Mouse (Mus musculus): ENCODE measurements around the gene Ptpn23.
"Not testable (repeated sequence)": the region's sequence is repeated elsewhere in the genome, so short reads cannot be mapped to it uniquely, and the experiment has no call there.

Ptpn23 gene

GRCm38 (mm10) chr9:110384369-110384929 is 23.6 kb downstream of the Ptpn23 start:
- DNase-seq (ENCODE audit: extremely low read depth, low read depth), result no peak

GRCm38 (mm10) chr9:110381292-110381691 is 26.7 kb downstream of the Ptpn23 start:
- no peak for DNase-seq (ENCODE audit: extremely low read depth, low read depth)

- DNase-seq (ENCODE audit: extremely low read depth, low read depth), result no peak
Measured at GRCm38 (mm10) chr9:110380662-110381061, 27.4 kb downstream of the Ptpn23 start.

- DNase-seq (ENCODE audit: extremely low read depth, low read depth), result no peak
Measured at GRCm38 (mm10) chr9:110379361-110379760, 28.7 kb downstream of the Ptpn23 start.

GRCm38 (mm10) chr9:110377655-110378054 is 30.4 kb downstream of the Ptpn23 start:
- DNase-seq (ENCODE audit: extremely low read depth, low read depth), result not testable (repeated sequence)

GRCm38 (mm10) chr9:110375668-110376067 is 32.3 kb downstream of the Ptpn23 start:
- no peak for DNase-seq (ENCODE audit: extremely low read depth, low read depth)

GRCm38 (mm10) chr9:110373871-110374270 is 34.1 kb downstream of the Ptpn23 start:
- DNase-seq (ENCODE audit: extremely low read depth, low read depth), result no peak

GRCm38 (mm10) chr9:110369860-110370259 is 38.2 kb downstream of the Ptpn23 start:
- no peak for DNase-seq (ENCODE audit: extremely low read depth, low read depth)

GRCm38 (mm10) chr9:110366746-110367145 is 41.3 kb downstream of the Ptpn23 start:
- no peak for DNase-seq (ENCODE audit: extremely low read depth, low read depth)

GRCm38 (mm10) chr9:110362337-110362736 is 45.7 kb downstream of the Ptpn23 start:
- no peak for DNase-seq (ENCODE audit: extremely low read depth, low read depth)

GRCm38 (mm10) chr9:110361299-110361698 is 46.7 kb downstream of the Ptpn23 start:
- DNase-seq (ENCODE audit: extremely low read depth, low read depth), result no peak

GRCm38 (mm10) chr9:110358341-110358740 is 49.7 kb downstream of the Ptpn23 start:
- no peak for DNase-seq (ENCODE audit: extremely low read depth, low read depth)

- peak; percentile 82 for DNase-seq (ENCODE audit: extremely low read depth, low read depth)
Measured at GRCm38 (mm10) chr9:110351932-110352632, 55.9 kb downstream of the Ptpn23 start.

- no peak for DNase-seq (ENCODE audit: extremely low read depth, low read depth)
Measured at GRCm38 (mm10) chr9:110351350-110351749, 56.7 kb downstream of the Ptpn23 start.

GRCm38 (mm10) chr9:110350612-110351011 is 57.4 kb downstream of the Ptpn23 start:
- no peak for DNase-seq (ENCODE audit: extremely low read depth, low read depth)

- DNase-seq (ENCODE audit: extremely low read depth, low read depth), result no peak
Measured at GRCm38 (mm10) chr9:110350188-110350587, 57.8 kb downstream of the Ptpn23 start.

- no peak for DNase-seq (ENCODE audit: extremely low read depth, low read depth)
Measured at GRCm38 (mm10) chr9:110348899-110349298, 59.1 kb downstream of the Ptpn23 start.

- DNase-seq (ENCODE audit: extremely low read depth, low read depth), result no peak
Measured at GRCm38 (mm10) chr9:110345057-110345739, 62.8 kb downstream of the Ptpn23 start.

GRCm38 (mm10) chr9:110343805-110344204 is 64.2 kb downstream of the Ptpn23 start:
- DNase-seq (ENCODE audit: extremely low read depth, low read depth), result no peak

GRCm38 (mm10) chr9:110342008-110342407 is 66.0 kb downstream of the Ptpn23 start:
- DNase-seq (ENCODE audit: extremely low read depth, low read depth), result no peak

- no peak for DNase-seq (ENCODE audit: extremely low read depth, low read depth)
Measured at GRCm38 (mm10) chr9:110340037-110340750, 67.8 kb downstream of the Ptpn23 start.

Data from MEL-GATA-1-ER (cell line).